Mouse (Mus musculus) heart, postnatal 10 days (tissue): ENCODE measurements around the gene Spindoc. TPM values are rescaled to one million over a fixed set of nuclear protein-coding genes. Genes with fewer than 3 reads are reported as not detected.

Experiments
- DNase-seq, 2 experiments: peaks; one replicate each; pipeline ENCODE4 v3.0.0; 2021
- intact Hi-C: fragments of 180-260 bp; cut with DNase I; formaldehyde crosslinking; loops from one replicate; pipeline ENCODE4 v1.15.1; 2025
- total RNA-seq, 2 experiments: library from RNA; stranded (reverse); gene quantifications; 2 replicates each; pipeline ENCODE4 v1.2.3; 2021

The Spindoc gene
- total RNA-seq, 2 experiments from 2014 or later = 27.2 to 28.5 TPM

- intact Hi-C loops = loop anchor here (2.0 to 10.0 kb wide), 3 partner anchors 34 to 276 kb away; no protein-coding TSS in a partner anchor
- DNase-seq = peak; percentile 28 to 37
These were observed 42.4 kb downstream of the Spindoc start for GRCm38 (mm10) chr19:7340371-7340779.

- DNase-seq = peak in 1 of 2 experiments; percentile 13
- intact Hi-C loops = loop anchor here (2.0 to 10.0 kb wide), 3 partner anchors 33 to 275 kb away; no protein-coding TSS in a partner anchor
These were observed 42.9 kb downstream of the Spindoc start for GRCm38 (mm10) chr19:7339867-7340266.

- DNase-seq = peak; percentile 38 to 42
- intact Hi-C loops = no loop called here
These were observed 43.8 kb downstream of the Spindoc start for GRCm38 (mm10) chr19:7339026-7339425.

GRCm38 (mm10) chr19:7337781-7338342 lies 44.9 kb downstream of the Spindoc start:
- intact Hi-C loops = loop anchor here (2.0 kb wide), 1 partner anchor 43 kb away; no protein-coding TSS in a partner anchor
- no peak for DNase-seq

- DNase-seq = no peak
- intact Hi-C loops = loop anchor here (2.0 kb wide), 1 partner anchor 41 kb away; no protein-coding TSS in a partner anchor
These were observed 47.1 kb downstream of the Spindoc start for GRCm38 (mm10) chr19:7335656-7336055.

GRCm38 (mm10) chr19:7334049-7334448 lies 48.7 kb downstream of the Spindoc start:
- intact Hi-C loops = no loop called here
- no peak for DNase-seq

- DNase-seq = no peak
- intact Hi-C loops = no loop called here
These were observed 61.4 kb downstream of the Spindoc start for GRCm38 (mm10) chr19:7321391-7321790.

- intact Hi-C loops = no loop called here
- DNase-seq = no peak
These were observed 62.6 kb downstream of the Spindoc start for GRCm38 (mm10) chr19:7320181-7320580.

- intact Hi-C loops = no loop called here
- DNase-seq = no peak
These were observed 65.1 kb downstream of the Spindoc start for GRCm38 (mm10) chr19:7317716-7318115.

GRCm38 (mm10) chr19:7316822-7317221 lies 66.0 kb downstream of the Spindoc start:
- intact Hi-C loops = no loop called here
- no peak for DNase-seq

GRCm38 (mm10) chr19:7315587-7315984 lies 67.2 kb downstream of the Spindoc start:
- no peak for DNase-seq
- intact Hi-C loops = no loop called here

- intact Hi-C loops = no loop called here
- DNase-seq = no peak
These were observed 67.7 kb downstream of the Spindoc start for GRCm38 (mm10) chr19:7314976-7315586.

GRCm38 (mm10) chr19:7313660-7314059 lies 69.1 kb downstream of the Spindoc start:
- DNase-seq = no peak
- intact Hi-C loops = no loop called here

GRCm38 (mm10) chr19:7311306-7311705 lies 71.5 kb downstream of the Spindoc start:
- intact Hi-C loops = no loop called here
- DNase-seq = peak; percentile 70 to 76

GRCm38 (mm10) chr19:7310704-7311103 lies 72.1 kb downstream of the Spindoc start:
- intact Hi-C loops = no loop called here
- peak; percentile 53 to 63 for DNase-seq

GRCm38 (mm10) chr19:7309738-7310330 lies 73.0 kb downstream of the Spindoc start:
- DNase-seq = no peak
- intact Hi-C loops = no loop called here

GRCm38 (mm10) chr19:7307995-7308770 lies 74.6 kb downstream of the Spindoc start:
- peak in 1 of 2 experiments; percentile 45 for DNase-seq
- intact Hi-C loops = loop anchor here (2.0 kb wide), 1 partner anchor 33 kb away; the partner anchor contains the start of gene Mark2

- intact Hi-C loops = loop anchor here (2.0 kb wide), 1 partner anchor 34 kb away; the partner anchor contains the start of gene Mark2
- peak in 1 of 2 experiments; percentile 37 for DNase-seq
These were observed 75.8 kb downstream of the Spindoc start for GRCm38 (mm10) chr19:7306968-7307367.

- DNase-seq = no peak
- intact Hi-C loops = loop anchor here (2.0 kb wide), 1 partner anchor 35 kb away; the partner anchor contains the start of gene Mark2
These were observed 77.1 kb downstream of the Spindoc start for GRCm38 (mm10) chr19:7305380-7306310.

GRCm38 (mm10) chr19:7304801-7305200 lies 78.0 kb downstream of the Spindoc start:
- intact Hi-C loops = no loop called here
- no peak for DNase-seq
